Mouse (Mus musculus): ENCODE data around the gene Foxf2.

Foxf2 gene

GRCm38 (mm10) chr13:31624966-31625332 lies 667 bp upstream of the Foxf2 start:
- no peak for DNase-seq (ENCODE audit: inconsistent age in 2 of 2, low spot score in 1 of 2)

DNA sequence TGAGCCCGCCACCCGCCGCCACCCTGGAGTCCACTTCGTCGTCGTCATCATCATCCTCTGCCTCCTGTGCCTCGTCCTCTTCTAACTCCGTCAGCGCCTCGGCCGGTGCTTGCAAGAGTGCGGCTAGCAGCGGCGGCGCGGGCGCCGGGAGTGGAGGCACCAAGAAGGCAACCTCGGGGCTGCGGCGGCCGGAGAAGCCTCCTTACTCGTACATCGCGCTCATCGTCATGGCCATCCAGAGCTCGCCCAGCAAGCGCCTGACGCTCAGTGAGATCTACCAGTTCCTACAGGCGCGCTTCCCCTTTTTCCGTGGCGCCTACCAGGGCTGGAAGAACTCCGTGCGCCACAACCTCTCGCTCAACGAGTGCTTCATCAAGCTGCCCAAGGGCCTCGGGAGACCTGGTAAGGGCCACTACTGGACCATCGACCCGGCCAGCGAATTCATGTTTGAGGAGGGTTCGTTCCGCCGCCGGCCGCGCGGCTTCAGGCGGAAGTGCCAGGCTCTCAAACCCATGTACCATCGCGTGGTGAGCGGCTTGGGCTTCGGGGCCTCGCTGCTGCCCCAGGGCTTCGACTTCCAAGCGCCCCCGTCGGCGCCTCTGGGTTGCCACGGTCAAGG lies 676 bp downstream of the Foxf2 start:
- peak in 1 of 2 experiments; percentile 65 for DNase-seq (ENCODE audit: inconsistent age in 2 of 2, low spot score in 1 of 2)

GRCm38 (mm10) chr13:31626991-31627625 lies 1.5 kb downstream of the Foxf2 start:
- no peak for DNase-seq (ENCODE audit: inconsistent age in 2 of 2, low spot score in 1 of 2)

GRCm38 (mm10) chr13:31627864-31628690 lies 2.5 kb downstream of the Foxf2 start:
- no peak for DNase-seq (ENCODE audit: inconsistent age in 2 of 2, low spot score in 1 of 2)

DNA sequence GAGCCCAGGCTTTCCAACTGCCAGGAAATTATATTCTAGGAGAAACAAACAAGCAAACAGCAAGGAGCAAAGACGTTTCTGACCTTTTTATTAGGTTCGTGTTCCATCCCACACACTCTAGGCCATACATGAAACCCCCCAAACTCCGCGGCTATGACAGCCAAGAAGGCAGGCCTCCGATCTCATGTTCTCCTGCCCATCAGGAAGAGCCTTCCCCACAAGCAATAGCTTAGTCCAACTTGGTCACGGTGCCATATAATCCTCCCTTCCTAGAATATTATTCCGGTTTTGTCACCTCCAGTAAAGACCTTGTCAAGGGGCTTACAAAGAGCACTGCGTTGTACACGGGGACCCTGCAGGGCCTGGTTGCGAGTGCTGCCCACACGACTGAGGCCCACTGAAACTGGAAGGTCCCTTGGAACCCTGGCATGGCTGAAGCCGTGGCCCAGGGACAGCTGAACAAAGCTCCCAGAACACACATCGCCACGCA lies 3.1 kb downstream of the Foxf2 start:
- DNase-seq (ENCODE audit: inconsistent age in 2 of 2, low spot score in 1 of 2): no peak

DNA sequence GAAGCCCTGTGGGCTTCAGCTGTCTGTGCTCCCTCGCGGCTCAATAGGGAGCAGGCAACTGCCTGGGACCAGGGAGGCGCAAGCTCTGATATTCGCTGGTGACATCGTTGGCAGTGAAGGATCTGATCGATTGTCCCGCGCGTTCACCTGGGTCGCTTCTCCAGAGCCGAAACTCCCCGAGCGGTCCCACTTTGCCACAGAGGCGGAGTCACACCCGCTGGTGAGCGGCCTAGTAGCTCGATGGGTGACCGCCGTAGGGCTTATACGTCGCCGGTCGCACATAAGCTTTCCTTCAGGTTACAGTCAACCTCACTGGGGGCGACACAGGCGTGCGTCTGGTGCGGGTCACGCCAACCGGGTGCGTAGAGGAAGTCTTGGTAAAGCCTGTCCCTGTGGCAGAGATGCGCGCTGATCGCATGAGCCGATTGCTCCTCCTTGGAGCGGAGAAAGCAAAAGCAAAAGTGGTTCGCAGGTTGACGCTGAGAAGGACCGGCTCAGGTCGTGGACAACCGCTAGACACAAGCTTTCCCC lies 3.8 kb downstream of the Foxf2 start:
- DNase-seq (ENCODE audit: inconsistent age in 2 of 2, low spot score in 1 of 2): peak in 1 of 2 experiments; percentile 72

DNA sequence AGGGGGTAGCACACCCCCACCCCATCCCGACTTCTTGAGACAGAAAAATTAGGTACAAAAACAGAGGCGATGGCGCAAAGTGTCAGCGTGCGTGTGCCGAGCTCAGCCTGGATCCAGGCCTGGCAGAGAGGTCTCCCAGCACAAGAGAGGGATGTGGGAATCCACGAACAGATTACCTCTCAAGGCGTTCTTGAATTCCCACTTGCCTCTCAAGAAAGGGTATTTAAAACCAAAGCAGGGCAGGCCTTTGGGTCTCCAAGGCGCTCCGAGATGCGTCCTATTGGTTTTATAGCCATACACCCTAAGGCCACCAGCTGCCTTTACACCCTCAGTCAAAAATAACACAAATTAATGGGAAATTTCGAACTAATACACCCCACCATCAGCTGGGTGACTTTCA lies 4.4 kb downstream of the Foxf2 start:
- DNase-seq (ENCODE audit: inconsistent age in 2 of 2, low spot score in 1 of 2): peak in 1 of 2 experiments; percentile 22

DNA sequence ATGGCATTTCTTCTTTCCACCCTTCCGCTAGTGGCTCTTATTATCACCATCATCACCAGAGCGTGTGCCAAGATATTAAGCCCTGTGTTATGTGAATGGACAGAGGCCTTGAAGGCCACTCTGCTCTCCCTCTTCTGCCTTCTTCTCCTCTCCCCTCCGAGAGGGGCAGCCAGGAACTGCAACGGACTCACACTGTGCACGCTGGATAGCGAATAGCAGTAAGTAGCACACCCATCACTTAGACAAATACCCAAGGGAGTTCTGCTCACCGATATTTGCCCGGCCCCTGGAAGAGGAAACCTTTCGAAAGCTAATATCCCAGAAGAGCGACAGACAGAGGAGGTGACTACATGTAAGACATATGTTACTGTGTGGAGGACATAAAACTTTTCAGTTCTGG lies 4.9 kb downstream of the Foxf2 start:
- peak in 1 of 2 experiments; percentile 29 for DNase-seq (ENCODE audit: inconsistent age in 2 of 2, low spot score in 1 of 2)

GRCm38 (mm10) chr13:31631291-31631690 lies 5.7 kb downstream of the Foxf2 start:
- no peak for DNase-seq (ENCODE audit: inconsistent age in 2 of 2, low spot score in 1 of 2)

DNA sequence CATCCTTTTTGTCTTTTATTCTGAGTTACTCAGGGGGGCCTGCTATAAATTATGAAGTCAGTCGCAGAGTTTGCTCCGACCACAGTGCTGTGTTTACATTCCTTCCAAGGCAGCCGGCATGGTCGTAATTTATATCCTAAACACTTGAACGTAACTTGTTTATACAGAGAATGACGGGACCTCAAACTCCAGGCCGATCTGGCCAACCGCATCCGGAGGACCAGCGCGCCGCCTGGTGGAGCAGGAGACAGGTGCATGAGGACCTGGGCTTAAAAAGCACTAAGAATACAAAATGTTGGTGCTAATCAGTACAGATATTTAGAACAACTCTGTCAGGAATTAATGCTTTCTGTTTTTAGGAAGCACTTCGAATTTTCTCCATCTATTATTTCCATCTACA lies 6.8 kb downstream of the Foxf2 start:
- peak; percentile 59 to 88 for DNase-seq (ENCODE audit: inconsistent age in 2 of 2, low spot score in 1 of 2)

GRCm38 (mm10) chr13:31633259-31633658 lies 7.6 kb downstream of the Foxf2 start:
- no peak for DNase-seq (ENCODE audit: inconsistent age in 2 of 2, low spot score in 1 of 2)

DNA sequence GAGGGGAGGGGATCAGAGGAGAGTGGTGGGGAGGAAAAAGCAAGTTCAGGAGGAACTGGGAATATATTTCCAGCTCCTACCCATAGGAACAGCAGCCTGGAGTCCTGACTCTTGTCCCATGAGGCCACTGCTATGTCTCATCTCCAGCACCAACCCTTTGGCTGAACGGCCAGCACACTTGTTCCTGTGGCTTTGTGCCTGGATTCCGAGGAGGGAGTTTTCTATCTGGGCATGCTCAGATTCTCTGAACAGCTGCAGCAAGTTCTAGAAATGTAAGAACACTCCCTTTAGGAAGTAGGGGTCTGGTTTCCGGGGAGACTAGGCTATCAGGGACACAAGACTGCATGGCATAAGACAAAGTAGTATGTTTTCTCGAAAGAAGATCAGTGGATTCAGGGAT lies 9.9 kb downstream of the Foxf2 start:
- no peak for DNase-seq (ENCODE audit: inconsistent age in 2 of 2, low spot score in 1 of 2)

- peak in 1 of 2 experiments; percentile 69 for DNase-seq (ENCODE audit: inconsistent age in 2 of 2, low spot score in 1 of 2)
These were observed 15.9 kb downstream of the Foxf2 start for GRCm38 (mm10) chr13:31641517-31641916.

DNA sequence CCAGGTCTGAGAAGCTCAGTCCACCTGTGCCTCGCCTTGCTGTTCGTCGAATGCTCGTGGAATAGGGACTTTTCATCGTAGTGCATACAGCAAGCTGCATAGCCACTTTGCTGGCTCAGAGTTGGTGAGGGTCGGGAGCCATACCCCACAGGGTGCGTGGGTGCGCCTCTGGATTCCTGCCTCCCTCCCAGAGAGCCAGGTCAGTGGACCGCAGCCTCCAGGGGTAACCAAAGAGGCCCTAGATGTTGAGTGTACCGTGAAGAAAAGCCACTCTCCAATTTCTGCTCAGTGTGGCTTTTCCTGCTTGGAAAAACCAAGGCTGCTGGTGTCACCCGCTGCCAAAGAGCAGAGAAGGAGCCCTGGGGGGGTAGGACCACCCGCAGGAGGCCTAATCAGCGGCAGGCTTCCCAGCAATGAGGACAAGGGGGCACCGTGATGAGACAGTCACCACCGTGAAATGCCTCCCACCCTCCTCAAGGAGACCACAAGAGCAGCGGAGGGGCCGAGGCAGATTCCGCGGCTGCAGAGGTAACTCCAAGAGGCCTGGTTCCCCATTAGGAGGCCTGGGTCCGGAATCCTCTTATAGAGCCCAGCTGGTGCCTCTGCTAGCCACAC lies 26.6 kb downstream of the Foxf2 start:
- no peak for DNase-seq (ENCODE audit: inconsistent age in 2 of 2, low spot score in 1 of 2)

DNA sequence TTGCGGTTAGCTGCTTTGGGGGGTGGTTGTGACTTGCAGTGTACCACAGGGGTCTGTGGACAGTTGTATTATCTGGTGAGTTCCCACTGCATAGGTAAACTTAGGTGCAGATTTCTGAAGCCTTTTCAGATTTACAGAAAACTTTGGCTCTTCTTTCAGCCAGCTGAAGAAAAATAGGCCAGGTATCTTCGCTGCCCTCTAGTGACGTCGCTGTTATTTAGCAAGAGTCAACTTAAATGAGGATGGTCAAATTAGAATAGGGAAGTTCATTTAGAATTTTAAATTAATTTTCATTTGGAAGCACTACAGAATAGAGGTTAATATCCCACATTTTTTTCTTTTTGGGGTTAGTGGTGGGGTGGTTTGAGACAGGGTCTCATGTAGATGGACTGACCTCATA lies 30.6 kb downstream of the Foxf2 start:
- DNase-seq (ENCODE audit: inconsistent age in 2 of 2, low spot score in 1 of 2): no peak

DNA sequence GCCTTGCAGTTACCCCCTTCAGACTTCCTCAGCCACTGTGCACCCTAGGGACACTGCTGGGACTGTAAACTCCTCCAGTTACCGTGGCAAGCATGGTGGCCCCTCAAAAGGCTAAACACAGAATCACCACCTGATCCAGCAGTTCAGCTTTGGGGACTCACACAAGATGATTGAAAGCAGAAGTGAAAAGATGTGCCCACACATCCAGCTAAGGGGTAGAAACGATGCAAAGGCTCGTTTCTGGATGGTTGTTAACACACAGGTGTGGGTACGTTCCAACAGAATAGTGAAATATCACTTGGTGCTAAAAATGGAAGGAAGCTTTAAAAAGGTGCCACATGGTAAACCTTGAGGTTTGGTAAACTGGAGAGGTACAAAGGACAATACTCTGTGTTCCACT lies 32.6 kb downstream of the Foxf2 start:
- DNase-seq (ENCODE audit: inconsistent age in 2 of 2, low spot score in 1 of 2): no peak

- DNase-seq (ENCODE audit: inconsistent age in 2 of 2, low spot score in 1 of 2): peak; percentile 36 to 88
These were observed 33.3 kb downstream of the Foxf2 start for GRCm38 (mm10) chr13:31658963-31659362.

- DNase-seq (ENCODE audit: inconsistent age in 2 of 2, low spot score in 1 of 2): no peak
These were observed 35.6 kb downstream of the Foxf2 start for GRCm38 (mm10) chr13:31661211-31661610.

DNA sequence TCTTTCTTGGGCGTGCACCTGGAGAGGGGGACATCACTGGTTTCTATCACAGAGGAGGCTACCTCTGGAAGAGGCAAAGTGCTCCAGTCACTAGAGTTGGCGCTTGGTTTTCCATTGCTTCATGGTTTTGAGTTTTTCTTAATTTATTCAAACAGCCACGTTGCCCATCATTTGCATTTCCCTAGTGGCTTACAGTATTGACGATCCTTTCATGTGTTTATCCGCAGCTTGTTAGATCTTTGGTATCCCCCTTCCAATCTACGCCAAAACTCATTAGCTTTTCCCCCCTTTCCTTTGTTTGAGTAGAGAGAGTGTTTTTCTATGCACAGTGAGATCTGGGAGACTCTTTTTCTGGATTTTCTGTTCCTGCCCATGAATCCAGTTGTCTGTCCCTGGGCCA lies 39.8 kb downstream of the Foxf2 start:
- DNase-seq (ENCODE audit: inconsistent age in 2 of 2, low spot score in 1 of 2): no peak

GRCm38 (mm10) chr13:31667919-31668524 lies 42.4 kb downstream of the Foxf2 start:
- no peak for DNase-seq (ENCODE audit: inconsistent age in 2 of 2, low spot score in 1 of 2)

DNA sequence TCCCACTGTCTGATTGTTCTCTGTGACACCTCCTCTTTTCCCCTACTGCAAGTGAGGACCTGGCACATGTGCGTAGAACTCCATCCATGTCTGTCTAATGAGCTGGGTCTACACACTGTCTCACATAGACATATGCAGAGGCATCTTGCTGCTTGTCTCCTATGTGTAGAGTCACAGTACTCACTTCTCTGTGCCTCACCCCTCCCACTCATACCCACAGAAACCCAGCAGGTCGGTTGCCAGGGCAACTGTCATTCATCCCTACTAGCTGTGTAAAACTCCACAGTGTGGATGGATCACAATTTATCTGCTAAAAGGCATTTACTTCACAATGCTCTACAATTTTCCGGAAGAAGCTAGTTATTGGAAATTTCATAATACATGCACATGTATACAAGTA lies 46.5 kb downstream of the Foxf2 start:
- DNase-seq (ENCODE audit: inconsistent age in 2 of 2, low spot score in 1 of 2): no peak
